Mouse (Mus musculus) T-helper 17 cell (primary cell): ENCODE measurements around the gene Kdm6b.

Experiments
- in situ Hi-C, 2 experiments: fragments of 300-600 bp; cut with MboI, MseI; formaldehyde crosslinking; loops; 1 replicate in 1 of 2; 2 replicates in 1 of 2; pipeline ENCODE4 v1.15.1; 2025; ENCODE audit warnings: high pct_unique_total_duplicates in 2 of 2

Kdm6b gene

DNA sequence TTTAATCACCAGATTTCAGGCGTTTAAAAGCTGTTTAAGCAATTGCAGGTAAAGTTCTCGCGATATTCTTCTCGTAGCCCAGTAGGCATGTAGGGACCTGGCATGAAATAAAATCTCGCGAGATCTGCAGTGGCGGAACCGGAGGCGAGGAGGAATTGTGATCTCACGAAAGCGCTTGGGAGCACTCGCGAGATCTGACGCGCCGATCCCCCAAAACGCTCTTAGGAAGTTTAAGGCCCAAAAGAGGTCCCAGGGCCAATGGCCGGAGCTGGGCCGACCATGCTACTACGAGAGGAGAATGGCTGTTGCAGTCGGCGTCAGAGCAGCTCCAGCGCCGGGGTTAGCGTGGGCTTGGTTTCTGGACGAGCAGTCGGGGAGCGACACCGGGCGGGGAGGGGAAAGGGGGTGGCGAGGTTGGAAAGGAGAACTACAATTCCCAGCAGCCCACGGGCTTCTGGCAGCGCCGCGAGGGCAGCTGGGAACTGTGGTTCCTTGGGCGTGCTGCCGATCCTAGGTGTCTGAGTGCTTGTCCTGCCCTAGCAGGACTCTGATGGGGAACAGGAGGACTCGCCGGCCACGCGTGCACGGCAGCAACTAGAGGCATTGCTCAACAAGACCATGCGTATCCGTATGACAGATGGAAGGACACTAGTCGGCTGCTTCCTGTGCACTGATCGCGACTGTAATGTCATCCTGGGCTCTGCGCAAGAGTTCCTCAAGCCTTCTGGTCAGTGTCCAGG is 17.7 kb downstream of the Kdm6b start:
- in situ Hi-C loops, result loop anchor here in 1 of 2 experiments (5.0 kb wide), 1 partner anchor 36 kb away; no protein-coding TSS in a partner anchor

DNA sequence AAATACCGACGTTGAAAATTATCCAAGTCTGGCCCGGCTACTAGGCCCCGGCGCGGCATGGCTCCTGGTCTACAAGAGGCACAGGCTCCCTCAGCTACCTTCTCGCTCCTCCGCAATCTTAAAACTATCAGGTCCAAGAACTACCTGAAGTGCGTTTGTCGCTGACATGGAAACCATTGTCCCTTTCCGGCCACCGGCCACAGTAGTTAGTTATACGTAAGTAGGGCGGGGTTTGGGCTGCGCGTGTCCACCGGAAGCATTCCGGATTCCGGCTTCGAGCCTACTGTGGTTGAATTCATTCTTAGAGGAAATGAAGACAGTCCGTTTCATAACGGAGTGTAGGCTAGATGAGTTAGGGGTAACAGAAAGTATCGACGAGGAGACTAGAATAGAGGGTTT is 18.2 kb downstream of the Kdm6b start, which contains the start of the genes Naa38 and Cyb5d1:
Gene Naa38 (plus strand): TSS at position 253 of the 399 bp plus-strand sequence.
Gene Cyb5d1 (minus strand): TSS at position 397 of the 399 bp plus-strand sequence.
- in situ Hi-C loops, result loop anchor here in 1 of 2 experiments (5.0 kb wide), 1 partner anchor 37 kb away; no protein-coding TSS in a partner anchor

GRCm38 (mm10) chr11:69394591-69395167 is 18.8 kb downstream of the Kdm6b start:
- in situ Hi-C loops, result loop anchor here in 1 of 2 experiments (5.0 kb wide), 1 partner anchor 38 kb away; no protein-coding TSS in a partner anchor

DNA sequence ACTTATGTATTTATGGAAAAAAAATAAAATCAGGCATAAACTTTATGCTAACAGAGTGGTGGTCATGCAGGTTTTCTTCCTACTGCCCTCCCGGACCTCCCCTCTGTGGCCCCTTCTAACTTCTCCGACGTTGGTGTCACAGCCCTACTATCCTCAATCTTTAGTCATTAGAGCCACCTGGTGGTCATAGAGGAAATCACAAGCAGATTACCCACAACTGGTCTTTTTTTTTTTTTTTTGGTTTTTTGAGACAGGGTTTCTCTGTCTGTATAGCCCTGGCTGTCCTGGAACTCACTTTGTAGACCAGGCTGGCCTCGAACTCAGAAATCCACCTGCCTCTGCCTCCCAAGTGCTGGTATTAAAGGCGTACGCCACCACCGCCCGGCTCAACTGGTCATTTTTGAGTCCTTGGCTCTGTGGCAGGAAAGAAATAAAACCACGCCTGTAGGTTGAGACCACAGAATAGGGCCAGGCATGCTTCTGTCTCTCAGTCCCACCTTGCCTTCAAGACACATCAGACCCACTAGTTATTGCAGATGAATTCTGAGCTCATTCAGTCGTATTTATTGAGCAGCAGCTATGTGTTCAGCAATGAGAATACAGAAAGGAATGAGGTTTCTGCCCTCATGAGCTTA is 23.0 kb downstream of the Kdm6b start:
- in situ Hi-C loops, result no loop called here

GRCm38 (mm10) chr11:69389531-69390399 is 23.7 kb downstream of the Kdm6b start:
- in situ Hi-C loops, result loop anchor here in 1 of 2 experiments (5.0 kb wide), 1 partner anchor 132 kb away; no protein-coding TSS in a partner anchor

DNA sequence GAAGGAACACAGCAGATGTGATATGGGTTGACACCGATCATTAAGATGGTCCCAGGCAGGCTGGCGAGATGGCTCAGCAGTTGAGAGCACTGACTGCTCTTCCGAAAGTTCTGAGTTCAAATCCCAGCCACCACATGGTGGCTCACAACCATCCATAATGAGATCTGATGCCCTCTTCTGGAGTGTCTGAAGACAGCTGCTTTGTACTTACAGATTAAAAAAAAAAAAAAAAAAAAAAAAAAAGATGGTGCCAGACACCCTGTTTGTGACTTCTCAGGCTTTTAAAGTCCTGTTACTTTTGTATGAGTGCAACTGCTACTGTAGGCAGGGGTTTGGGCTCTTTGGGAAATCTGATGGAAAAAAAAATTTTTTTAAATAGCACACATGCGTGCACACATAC is 24.8 kb downstream of the Kdm6b start:
- in situ Hi-C loops, result loop anchor here in 1 of 2 experiments (5.0 kb wide), 1 partner anchor 131 kb away; no protein-coding TSS in a partner anchor

DNA sequence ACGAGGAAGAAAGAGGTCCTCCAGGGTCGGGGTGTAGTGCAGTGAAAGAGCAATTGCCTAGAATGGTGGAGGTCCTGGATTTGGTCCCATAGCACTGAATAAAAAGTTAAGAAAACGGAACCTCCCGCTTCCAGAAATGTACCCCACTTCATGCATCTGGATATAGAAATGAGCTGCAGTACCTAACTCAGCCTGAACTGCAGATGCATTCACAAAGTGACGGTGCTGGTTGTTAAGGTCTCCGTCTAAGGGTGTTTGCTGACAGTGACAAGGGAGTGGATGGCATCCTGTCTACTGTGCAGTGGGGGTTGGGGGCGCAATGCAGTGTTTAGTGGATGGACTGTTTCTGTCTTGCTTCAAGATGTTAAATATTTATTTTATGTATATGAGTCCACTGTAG is 26.7 kb downstream of the Kdm6b start:
- in situ Hi-C loops, result loop anchor here in 1 of 2 experiments (5.0 kb wide), 1 partner anchor 129 kb away; no protein-coding TSS in a partner anchor

DNA sequence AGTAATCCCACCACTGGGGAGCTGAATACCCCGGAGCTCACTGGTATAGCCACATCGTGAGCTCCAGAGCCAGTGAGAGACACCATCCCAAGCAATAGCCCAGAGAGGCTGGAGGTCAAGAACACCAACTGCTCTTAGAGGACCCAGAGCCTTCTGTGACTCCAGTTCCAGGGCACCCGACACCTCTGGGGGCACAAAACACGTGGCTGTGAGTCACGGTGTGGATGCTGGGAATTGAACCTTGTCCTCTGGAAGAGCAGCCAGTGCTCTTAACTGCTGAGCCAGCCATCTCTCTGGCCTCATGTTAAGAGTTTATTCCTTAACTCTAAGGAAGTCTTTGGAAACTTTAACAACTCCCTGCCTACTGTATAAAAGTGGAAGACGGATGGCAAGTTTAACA is 28.5 kb downstream of the Kdm6b start:
- in situ Hi-C loops, result loop anchor here (5.0 kb wide), 2 partner anchors 128 to 203 kb away; no protein-coding TSS in a partner anchor

DNA sequence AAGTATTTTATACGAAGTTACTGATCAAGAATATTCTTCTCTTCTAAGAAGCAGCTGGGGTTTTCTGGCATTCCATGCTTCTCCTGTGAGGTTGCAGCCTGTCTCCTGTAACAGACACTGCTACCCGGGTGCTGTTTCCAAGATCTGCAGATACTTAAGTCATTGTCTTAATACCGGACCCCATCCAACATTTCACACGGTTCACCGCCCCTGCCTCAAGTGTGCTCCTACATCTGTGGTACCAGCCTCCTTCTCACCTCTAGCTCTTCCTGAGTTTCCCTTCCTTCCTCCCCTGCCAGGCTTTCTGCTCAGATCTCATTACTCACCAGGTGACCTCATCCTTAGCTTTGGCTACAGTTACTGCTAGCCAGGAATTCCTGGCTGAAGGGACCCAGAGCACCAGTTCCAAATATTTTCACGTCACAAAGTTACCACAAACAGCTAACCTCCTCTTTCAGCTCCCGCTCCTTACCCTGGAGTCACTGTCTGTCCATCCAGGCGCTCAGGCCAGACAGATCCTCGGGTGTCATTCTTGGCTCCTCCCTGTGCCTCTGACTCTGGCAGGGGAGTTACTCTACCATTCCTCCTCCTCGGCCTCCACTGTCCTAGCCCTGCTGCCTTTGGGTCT is 30.9 kb downstream of the Kdm6b start:
- in situ Hi-C loops, result loop anchor here in 1 of 2 experiments (5.0 kb wide), 2 partner anchors 125 to 200 kb away; no protein-coding TSS in a partner anchor

DNA sequence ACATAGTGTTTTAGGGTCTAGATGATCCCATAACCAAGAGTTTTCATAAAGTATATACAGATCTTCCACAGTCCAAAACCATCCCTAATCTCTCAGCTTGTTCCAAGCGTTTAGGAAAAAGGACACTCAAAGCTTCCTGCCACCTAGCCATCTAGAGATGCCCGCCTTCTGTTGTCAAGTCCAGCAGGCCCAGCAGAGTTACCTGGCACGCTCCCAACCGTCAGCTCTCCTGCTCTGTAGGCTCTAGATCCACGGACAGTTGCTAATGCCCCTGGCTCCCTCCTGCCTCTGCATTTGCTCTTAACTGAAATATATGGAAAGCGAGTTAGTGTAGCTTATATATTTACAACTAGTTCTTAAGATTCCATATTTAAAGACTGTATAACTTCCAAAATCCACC is 32.1 kb downstream of the Kdm6b start:
- in situ Hi-C loops, result loop anchor here in 1 of 2 experiments (5.0 kb wide), 2 partner anchors 124 to 199 kb away; no protein-coding TSS in a partner anchor

- in situ Hi-C loops, result no loop called here
Observed at GRCm38 (mm10) chr11:69379600-69379999, 33.9 kb downstream of the Kdm6b start.

- in situ Hi-C loops, result no loop called here
Observed at GRCm38 (mm10) chr11:69377766-69378165, 35.7 kb downstream of the Kdm6b start.

DNA sequence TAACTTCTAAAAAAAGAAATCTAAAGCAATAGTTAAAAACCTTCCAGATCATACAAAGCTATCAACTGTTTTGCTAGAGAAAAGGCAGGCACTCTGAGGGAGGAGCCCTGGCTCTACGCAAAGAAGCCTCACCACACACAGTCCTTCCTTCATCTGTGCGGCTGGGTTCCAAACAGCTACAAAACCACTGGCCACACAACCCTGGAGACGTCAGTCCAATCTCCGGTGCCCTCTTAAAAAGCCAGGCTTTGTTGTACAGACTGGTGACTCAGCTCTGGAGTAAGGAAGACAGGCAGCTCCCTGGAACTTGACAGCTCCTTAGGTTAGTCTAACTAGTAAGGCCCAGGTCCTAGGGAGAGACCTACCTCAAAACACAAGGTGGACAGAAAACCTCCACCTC is 37.8 kb downstream of the Kdm6b start:
- in situ Hi-C loops, result no loop called here

DNA sequence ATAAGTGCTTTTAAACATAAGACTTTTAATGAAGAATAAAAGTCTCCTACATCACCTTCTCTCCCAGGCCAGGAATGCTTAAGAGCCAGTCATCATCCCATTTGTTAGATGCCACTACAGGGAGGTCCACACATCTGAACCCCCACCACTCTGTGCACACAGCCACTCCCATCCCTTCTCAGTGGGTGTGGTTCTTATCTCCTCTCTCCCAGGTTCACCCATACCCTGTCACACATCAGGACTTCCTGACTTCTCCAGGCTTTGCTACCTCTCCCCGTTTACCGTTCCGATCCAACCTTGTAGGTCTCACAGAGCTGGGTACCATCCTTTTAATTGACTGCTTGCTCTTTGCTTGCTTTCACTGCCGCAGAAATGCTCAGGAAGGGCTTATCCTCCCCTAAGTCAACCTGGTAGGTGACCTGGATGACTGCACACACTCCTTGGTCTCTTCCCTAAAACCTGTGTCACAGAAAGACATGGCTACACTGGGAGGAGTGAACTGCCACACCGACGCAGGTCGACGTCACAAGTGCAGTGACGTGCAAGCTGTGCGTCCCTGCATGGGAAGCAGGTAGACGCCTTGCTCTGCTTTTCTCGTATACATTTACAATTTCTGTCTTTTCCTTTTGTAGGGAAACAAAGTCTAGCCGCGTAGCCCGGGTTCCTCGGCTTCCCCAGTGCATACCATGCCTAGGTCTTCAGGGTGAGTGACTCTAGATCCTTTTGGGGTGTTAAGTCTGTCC is 40.1 kb downstream of the Kdm6b start:
- in situ Hi-C loops, result no loop called here

GRCm38 (mm10) chr11:69372780-69373170 is 40.7 kb downstream of the Kdm6b start:
- in situ Hi-C loops, result no loop called here

DNA sequence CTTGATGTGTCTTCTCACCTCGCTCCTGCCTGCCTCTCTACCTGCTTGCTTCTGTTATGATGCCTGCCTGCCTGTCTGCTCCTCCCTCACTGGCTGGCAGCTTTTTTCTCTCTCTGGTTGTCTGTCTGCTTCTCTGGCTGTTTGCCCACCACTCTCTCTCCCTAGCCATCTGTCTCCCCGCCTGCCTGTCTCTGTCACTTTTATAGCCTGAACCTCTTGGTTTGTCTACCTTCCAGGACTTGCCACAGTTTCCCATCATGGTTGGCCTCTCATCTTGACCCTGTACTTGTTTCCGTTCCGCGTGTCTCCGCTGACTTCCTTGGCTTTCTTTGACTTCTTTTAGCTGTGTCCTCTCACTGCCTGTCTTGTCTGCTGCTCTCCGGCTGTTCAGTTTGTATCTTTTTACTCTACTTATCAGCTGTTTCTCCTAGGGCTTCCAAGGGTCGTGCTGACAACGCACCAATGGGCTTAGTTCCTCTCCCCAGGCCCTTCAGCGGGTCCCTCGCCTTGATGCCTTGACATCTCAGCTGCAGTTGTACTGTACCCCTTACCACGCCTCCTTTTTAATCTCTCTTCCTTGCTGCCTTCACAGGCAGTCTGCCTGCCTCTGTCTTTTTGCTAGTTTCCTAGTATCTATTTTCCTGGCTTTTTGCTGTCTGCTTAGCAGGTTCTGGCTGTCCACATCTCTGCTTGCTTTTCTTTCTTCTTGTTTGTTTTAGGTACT is 41.3 kb downstream of the Kdm6b start:
- in situ Hi-C loops, result no loop called here

- in situ Hi-C loops, result no loop called here
Observed at GRCm38 (mm10) chr11:69371601-69372000, 41.9 kb downstream of the Kdm6b start.

- in situ Hi-C loops, result no loop called here
Observed at GRCm38 (mm10) chr11:69370817-69371215, 42.7 kb downstream of the Kdm6b start.
